Mouse (Mus musculus): Measurements from ENCODE around the gene Hist1h3c.
"Not testable (repeated sequence)": the region's sequence is repeated elsewhere in the genome, so short reads cannot be mapped to it uniquely, and the experiment has no call there.

Gene Hist1h3c

DNA sequence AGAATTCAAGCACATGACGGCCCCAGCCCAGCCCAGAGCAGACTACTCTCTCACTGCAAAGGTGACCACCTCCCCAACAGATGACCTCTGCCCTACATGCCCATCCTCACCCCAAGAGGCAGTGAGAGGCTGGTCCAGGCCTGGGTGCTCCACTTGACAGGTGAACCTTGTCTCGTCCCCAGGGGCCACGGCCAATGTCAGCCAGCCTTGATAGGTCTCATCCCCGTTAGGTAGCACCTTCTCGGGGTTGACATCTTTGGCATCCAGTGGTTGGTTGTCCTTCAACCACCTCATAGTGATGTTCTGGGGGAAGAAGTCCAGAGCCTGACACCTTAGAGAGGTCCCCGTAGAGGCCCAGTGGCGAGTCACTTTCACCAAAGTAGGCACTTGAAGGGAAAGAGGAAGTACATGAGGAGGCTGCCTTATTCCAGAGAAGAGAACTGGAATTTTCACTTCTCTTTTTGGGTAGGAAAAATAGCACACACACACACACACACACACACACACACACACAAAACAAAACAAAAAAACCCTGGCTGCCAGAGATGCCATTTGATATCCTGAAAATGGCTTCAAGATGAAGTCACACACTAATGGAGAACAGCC, 39.5 kb downstream of the Hist1h3c start:
- DNase-seq (ENCODE audit: low read depth, low spot score): peak; percentile 54

DNA sequence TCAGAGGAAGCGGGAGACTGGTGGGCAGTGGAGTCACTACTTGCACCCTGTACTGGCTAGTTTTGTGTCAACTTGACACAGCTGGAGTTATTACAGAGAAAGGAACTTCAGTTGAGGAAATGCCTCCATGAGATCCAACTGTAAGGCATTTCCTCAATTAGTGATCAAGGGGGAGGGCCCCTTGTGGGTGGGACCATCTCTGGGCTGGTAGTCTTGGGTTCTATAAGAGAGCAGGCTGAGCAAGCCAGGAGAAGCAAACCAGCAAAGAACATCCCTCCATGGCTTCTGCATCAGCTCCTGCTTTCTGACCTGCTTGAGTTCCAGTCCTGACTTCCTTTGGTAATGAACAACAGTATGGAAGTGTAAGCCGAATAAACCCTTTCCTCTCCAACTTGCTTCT, 42.6 kb downstream of the Hist1h3c start:
- not testable (repeated sequence) for DNase-seq (ENCODE audit: low read depth, low spot score)

DNA sequence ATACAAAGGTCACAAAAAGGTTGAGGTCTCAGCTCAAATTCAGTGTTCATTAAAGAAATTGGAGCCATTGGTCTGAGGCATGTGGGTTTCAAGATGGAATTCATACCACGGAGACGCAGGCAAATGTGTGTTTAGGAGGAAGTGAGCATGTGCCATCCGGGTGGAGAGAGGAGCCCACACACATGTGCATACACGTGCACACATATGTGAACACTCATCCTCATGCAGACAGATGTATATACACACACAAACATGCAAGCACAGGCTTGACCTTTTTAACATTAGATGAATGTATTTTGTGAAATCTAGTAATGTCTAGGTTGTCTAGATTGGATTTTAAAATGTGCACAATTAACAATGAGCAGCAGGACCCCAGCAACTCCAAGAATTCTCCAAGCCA, 43.2 kb downstream of the Hist1h3c start:
- DNase-seq (ENCODE audit: low read depth, low spot score): no peak

DNA sequence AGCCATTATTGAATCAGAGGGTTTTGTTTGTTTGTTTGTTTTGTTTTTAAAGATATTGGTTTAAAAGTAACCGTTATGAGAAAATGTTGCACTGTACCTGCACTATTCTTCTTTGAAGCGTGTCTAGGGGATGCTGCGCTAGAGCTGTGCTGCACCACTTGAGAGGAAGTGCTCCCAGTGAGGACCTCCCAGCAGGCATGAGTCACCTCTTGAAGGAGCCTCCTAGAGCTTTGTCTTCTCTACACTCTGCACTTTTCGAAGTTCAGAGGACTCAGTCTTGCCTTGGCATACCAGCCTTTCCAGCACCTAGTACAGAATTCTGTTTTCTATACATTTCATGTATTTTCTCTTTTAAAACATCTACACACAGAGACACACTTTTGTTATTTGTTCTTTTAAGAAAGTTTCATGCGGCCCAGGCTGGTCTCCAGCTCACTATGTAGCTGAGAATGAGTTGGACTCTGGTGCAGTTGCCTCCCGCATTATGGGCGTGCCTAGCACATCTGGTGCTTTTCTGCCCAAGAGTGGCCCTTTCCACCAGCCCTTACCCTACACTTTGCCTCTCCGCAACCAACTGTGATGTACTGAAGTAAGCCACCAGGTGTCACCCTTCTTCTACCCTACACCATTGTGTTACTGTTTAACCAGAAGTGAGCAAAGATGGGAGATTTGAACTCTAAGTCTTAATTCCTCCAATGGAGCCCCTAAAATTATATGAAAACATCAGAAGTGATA, 44.4 kb downstream of the Hist1h3c start:
- peak; percentile 83 for DNase-seq (ENCODE audit: low read depth, low spot score)

DNA sequence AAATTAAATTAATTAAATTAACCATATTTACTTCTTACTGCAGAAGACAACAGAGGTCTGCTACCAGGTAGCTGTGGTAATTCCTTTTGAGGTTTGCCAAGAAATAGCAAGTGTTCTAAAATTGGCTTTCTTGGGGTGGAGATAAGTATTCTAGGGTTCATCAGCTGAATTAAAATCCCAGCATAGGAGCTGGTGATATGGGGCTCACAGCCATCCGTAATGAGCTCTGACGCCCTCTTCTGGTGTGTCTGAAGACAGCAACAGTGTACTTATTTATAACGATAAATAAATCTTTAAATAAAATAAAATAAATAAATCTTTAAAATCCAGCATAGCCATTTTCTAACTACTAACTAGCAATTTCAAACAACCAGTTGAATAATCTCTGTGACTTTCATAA, 45.6 kb downstream of the Hist1h3c start:
- no peak for DNase-seq (ENCODE audit: low read depth, low spot score)

DNA sequence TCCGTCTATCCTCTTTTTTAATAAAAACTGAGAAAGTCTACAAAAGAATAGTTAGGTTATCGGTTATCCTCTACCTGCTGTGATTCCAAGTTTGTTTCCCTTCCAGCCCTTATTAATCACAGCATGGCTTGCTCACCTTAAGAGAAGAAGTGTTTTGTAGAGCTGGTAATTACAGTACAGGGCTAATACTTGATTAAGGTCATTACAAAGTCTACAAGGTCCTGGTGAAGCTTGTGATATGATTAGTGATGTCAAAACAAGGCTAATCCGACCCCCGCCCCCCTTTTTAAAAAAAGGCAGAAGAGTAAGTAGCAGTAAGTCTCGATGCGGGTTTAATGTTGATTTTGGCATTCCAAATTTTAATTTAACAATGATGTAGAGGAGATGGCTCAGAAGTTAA, 46.4 kb downstream of the Hist1h3c start:
- no peak for DNase-seq (ENCODE audit: low read depth, low spot score)

- peak; percentile 98 for DNase-seq (ENCODE audit: low read depth, low spot score)
Observed at GRCm38 (mm10) chr13:23698300-23698693, 47.1 kb downstream of the Hist1h3c start, which contains the start of gene Hist1h4c. Hist1h4c (minus strand) TSS chr13:23698454.

DNA sequence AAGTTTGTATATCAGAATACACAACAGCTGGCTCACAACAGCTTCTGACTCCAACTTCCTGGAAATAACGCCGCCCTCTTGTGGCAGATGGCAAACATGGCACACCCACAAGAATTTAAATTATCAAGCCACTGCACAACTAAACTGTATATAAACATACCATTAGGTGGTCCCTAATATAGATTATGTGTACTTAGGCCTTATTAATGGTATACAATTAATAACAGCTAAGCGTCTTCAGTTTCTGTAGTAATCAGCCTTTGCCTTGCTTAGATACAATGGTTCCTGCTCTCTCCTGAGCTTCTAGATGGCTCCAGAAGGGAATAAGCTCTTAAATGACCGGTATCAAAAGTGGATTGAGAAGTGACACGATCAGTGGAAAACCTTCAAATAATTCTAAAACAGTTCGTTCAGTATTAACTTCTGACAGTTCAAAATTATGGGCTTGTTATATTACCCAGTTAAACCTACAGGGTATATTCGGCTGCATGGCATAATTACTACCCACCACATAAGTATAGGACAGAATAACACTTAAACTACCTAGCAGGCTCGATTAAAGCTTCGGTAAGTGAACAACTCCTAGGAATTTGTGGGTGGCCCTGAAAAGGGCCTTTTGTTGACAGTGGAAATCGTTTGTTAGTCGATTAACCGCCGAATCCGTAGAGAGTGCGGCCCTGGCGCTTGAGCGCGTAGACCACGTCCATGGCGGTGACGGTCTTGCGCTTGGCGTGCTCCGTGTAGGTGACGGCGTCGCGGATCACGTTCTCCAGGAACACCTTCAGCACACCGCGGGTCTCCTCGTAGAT, 47.7 kb downstream of the Hist1h3c start:
- DNase-seq (ENCODE audit: low read depth, low spot score): peak; percentile 86

DNA sequence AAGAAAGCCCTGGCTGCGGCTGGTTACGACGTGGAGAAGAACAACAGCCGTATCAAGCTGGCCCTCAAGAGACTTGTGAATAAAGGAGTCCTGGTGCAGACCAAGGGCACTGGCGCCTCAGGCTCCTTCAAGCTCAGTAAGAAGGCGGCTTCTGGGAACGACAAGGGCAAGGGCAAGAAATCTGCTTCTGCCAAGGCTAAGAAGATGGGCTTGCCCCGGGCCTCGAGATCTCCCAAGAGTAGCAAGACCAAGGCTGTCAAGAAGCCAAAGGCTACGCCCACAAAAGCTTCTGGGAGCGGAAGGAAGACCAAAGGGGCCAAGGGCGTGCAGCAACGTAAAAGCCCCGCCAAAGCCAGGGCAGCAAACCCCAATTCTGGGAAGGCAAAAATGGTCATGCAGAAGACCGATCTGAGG, 49.3 kb downstream of the Hist1h3c start:
- no peak for DNase-seq (ENCODE audit: low read depth, low spot score)

DNA sequence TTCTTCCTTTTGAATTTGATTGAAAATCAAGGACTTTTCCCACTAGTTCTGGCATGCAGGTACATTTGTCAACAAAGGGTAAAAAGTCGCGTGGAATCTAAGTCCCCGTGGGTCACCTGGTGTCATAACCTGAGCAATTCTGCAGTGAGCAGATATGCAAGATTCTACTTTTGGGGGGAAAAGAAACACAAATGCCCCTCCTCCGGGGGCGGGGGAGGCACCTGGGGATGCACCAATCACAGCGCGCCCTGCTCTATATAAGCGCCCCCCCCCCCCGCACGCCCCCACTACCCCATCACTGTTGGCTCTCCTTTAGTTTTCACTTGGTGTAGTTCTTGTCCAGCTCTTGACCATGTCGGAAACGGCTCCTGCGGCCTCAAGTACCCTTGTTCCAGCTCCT, 49.9 kb downstream of the Hist1h3c start, which contains the start of gene Hist1h1t:
Gene Hist1h1t (plus strand): TSS at position 301 of the 400 bp plus-strand sequence.
- no peak for DNase-seq (ENCODE audit: low read depth, low spot score)

All from A20 (cell line).